Mouse (Mus musculus) cerebellum, adult 18-20 months (tissue): ENCODE results near the gene Kank4.
"Not testable (repeated sequence)": the region's sequence is repeated elsewhere in the genome, so short reads cannot be mapped to it uniquely, and the experiment has no call there.

ENCODE experiments used
- DNase-seq, 2 experiments: peaks; one replicate each; pipeline ENCODE4 v3.0.0; 2021

The Kank4 gene

DNA sequence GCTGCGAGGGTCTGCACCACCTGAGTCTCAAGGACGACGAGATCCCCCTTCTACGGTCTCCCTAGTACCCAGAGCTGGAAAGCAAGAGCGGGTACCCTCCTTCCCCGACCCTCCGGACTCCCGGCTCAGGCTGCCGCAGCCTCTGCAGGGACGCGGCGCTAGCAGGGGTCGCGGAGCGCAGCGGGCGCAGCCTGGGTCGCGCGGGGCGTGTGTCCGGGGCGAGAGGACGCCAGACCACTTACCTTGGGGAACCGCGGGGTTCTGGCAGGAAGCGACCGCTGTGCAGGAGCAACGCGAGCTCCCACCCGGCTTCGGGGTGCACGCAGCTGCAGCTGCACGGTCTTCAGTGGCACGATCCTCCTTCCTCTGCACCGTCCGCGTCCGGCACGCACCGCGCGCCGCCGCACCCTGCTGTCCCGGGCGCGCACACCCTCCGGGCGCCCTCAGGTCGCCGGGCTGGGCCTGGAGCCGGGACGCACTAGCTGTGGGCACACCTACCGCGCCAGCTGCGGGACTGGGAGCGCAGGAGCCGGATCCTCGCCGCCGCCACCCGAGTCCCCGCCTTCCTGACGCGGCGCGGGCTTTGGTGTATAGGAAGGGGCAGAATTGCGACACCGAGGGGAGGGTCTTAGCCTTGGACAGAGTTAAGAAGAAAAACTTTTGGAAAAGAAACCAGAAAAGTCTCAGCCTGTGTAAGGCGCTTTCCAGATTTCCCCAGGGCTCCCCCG lies at the start of gene Kank4:
Kank4 (minus strand) TSS at position 354 of the 728 bp plus-strand sequence.
- peak in 1 of 2 experiments; percentile 12 for DNase-seq

DNA sequence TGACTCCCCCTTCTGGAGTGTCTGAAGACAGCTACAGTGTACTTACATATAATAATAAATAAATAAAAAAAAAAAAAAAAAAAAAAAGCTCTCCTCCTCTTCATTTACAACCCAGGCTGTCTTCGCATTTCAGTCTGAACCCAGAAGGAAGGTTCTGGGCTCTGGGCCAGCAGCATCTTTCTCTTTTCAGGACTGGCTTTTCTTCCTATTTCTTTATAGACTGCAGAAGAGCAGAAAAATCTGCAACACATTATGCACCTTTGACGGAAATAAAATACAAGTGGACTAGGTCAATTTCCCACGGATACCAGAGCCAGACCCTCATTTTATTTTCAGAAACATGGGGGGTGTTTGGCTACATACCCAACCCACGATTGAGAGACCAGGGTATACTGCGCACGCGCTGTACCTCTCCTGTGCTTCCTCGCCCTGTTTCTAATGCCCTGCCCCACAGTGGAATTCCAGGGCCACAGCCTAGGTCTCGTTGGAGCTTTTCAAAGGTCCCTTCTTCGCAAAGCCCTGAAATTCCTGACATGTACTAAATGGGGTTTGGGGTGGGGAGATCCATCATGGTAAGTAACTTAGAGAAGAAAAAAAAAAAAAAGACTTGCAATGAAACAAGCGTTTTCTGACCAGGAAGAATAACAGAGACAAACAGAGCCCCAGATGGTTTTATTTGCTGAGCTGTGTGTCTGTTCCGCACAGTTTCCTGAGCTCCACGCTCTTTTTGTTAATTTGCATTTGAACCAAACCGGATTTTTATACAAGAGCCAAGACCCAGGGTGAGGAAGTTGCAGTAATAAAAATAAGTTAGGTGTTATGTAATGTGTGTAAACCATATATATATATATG lies 48.3 kb upstream of the Kank4 start:
- no peak for DNase-seq

DNA sequence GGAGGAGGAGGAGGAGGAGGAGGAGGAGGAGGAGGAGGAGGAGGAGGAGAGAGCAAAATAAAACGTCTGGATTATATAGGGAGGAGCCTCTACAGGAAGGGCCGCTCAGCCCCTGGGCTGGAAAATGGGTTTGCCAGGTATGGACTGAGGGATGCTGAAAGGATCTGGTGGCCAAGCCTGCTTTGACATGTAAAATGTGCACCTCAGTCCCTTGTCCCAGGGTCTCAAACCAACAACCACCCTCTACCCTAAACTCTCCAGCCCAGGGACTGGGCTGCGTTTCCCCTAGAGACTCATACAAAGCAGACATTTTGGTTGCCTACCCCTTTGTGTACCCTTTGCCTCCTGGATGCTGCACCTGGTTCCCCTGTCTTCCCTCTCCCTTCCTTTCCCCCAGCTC lies 47.2 kb upstream of the Kank4 start:
- no peak for DNase-seq

DNA sequence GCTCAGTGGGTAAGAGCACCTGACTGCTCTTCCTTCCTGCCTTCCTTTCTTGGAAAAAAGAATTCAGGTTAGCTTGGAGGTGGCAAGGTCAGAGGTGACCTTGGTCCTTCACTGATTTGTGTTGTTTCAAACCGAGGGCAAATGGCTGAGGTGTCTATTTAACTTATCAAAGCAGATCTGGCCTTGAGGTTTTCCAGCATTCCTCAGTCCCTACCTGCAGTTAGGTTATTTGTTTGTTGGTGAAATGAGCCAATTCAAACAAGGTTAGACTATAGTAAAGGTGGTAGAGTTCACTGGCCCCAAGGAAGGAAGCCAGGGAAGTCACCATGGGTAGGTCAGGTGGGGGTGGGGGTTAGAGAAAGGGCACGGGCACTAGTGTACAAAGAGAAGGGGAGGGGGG lies 46.8 kb upstream of the Kank4 start:
- DNase-seq = no peak

DNA sequence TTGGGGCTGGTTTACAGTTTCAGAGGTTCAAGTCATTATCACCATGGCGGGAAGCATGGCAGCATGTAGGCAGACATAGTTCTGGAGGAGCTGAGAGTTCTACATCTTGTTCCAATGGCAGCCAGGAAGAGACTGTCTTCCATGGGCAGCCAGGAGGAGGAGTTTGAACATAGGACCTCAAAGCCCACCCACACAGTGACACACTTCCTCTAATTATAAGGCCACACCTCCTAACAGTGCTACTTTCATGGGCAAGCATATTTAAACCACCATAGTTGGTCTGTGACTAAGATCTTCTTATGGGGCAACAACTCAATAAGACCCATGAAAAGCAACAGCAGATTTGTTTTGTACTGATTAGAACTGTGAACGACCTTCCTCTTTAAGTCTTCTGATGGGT lies 46.1 kb upstream of the Kank4 start:
- DNase-seq = no peak

DNA sequence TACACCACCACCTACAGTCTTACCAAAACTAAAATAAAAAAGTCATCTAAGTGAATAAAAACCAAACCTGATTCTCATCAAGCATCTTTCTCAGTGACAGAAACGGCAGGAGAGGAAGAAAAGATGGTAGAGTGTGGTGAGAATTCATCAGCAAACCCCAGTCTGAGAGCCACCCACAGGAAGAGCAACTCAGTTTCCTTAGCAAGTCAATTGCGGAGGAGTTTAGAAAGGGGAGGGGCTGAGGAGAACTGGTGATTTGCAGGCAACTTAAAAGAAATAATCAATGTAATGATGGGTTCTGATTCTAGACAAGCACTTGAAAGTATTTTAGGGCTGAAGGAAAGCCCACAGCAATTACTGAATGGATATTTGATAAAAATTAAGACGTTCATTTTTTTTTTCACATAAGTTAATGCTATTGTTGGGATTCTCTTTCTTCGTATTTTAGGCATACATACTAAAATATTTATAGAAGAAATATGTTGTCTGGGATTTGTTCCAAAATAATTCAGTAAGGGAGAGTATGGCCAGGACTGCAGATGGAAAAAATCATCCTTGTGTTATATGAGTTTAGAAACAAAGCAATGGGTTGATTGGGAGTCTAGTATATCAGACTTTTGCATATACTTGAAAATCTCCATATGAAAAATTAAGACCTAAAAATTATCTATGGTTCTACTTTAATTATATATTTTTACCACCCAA lies 41.0 kb upstream of the Kank4 start:
- no peak for DNase-seq

DNA sequence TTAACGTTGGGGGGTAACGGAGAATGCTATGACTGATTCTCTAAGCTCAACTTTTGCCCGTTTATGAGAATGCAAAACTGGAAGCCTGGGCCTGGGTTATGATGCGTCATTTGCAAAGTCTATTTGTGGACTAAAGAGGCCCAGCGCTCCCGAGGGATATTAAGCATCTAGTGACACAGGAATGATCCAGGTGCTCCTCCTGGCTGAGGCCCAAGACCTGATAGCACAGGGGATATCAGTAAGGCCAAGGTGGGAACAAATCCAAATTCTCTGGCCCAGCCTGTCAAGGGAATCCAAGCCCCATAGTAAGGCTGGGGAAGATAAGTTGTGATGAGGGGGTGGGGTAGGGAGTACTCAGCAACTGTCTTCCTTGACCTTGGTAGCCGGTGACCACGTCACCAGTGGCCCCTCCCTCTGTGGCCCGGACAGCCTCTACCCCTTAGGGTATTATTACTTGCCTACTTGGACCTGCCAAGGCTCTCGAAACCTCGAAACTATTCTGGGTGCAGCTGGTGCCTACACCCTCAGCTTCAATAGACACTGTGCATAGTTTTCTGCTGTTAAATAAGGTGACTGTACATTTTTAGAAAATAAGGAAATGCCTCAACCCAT lies 39.8 kb upstream of the Kank4 start:
- DNase-seq = no peak

DNA sequence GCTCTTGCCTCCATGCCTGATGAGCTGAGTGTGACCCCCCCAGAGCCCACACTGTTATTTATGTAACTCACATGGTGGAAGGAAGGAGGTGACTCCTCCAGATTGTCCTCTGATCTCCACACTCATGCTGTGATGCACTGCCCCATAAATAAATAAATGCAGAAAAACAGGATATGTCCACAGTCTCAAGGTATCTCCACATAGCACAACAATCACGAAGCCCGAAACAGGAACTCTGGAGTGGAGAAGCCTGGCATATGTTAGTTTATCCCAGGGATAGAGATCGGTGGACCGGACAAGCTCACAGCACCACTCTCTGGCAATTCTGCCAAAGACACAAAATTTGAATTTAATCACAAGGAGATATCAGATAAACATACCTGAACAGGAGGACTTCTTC lies 36.6 kb upstream of the Kank4 start:
- DNase-seq = no peak

DNA sequence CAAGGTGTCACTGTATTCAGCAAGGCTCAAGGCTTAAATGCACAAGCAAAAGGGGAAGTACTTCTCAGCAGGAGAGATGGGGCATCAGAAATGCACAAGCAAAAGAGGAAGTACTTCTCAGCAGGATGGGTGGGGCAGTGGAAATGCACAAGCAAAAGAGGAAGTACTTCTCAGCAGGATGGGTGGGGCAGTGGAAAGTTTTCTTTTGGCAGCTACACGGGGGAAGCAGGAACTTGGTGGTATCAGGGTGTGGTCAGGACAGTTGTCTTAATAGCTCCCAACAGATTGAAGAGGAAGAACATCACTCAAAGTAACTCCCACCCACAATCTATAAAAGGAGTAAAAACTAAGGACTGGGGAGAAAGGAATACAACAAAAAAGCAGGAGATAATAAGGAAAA lies 33.1 kb upstream of the Kank4 start:
- not testable (repeated sequence) for DNase-seq

DNA sequence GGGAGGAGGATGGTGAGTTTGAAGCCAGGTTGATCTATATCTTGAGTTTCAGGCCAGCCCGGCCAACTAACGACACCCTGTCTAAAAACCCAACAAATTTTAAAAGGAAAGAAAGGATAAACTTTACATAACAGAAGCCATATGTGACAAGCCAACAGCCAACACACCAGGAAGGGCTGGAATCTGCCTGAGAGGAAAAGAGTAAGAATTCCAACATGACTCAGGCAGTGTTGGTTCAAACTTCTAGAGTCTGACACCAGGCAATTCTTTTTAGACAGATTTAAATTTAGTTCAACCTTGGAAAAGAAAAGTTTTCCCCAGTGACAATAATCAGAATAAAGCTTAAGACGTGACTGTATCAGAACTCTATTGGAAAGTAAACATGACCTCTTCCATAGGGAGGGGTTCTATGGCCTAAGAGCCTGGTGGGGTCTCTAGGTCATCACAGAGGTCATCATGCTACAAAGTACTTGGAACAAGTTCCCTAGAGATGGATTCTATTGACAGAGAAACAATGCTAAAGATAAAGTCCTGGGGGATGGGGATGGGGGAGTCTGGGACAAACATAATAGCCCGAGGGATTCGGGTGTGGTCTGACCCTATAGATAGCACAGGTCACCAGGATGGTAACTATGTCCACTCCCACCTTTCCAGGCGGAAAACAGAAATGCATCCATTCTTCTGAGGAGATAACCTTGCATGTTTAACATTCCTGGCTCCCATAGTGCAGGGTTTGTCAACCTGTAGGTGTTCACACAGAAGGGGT lies 30.0 kb upstream of the Kank4 start:
- DNase-seq = no peak

DNA sequence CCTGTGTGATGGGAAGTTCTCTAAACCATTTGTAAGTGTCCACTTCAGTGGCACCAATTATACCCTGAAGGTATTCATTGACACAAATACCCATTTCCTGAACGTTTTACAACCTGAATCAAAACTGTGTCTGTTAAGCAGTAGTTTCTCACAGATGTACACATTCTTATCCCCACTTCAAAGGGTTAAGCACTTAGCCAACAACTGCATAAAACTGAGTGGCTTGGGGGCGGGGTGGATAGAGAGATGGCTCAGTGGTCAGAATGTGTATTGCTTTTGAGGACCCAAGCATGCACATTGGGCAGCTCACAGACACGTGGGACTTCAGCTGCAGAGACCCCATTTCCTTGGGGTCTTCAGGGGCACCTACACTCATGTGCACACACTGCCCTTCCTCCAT lies 29.1 kb upstream of the Kank4 start:
- no peak for DNase-seq

DNA sequence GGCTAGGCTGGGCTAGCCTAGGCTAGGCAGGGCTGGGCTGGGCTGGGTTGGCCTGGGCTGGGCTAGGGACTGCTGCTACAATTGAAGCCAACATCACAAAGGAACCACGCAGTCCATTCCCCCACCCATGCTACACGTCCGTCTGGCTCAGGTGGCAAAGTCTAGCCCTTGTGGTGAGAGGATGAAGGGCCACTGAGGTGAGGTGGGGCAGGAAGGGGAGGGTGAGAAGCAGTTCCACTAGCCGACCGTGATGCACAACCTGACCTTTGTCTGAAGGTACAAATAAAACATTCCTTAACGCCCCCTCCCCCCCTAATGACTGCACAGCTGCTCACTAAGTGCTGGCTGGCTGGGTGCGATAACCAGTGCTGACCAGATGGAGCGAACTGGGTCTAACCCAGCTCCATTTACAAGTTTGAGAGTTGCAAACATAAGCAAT lies 28.4 kb upstream of the Kank4 start:
- no peak for DNase-seq

DNA sequence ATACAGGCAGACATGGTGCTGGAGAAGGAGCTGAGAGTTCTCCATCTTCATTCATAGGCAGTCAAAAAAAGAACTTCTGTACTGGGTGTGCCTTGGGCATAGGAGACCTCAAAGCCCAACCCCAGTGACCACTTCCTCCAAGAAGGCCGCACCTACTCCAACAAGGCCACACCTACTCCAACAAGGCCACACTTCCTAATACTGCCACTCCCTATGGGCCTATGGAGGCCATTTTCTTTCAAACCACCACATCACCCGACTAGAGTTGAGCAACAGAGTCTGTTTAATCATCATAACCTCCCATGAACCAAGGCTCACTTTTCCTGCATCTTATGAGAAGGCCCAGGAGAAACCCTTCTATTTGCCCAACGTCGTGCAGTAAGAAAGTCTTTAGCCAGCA lies 27.9 kb upstream of the Kank4 start:
- DNase-seq = no peak

DNA sequence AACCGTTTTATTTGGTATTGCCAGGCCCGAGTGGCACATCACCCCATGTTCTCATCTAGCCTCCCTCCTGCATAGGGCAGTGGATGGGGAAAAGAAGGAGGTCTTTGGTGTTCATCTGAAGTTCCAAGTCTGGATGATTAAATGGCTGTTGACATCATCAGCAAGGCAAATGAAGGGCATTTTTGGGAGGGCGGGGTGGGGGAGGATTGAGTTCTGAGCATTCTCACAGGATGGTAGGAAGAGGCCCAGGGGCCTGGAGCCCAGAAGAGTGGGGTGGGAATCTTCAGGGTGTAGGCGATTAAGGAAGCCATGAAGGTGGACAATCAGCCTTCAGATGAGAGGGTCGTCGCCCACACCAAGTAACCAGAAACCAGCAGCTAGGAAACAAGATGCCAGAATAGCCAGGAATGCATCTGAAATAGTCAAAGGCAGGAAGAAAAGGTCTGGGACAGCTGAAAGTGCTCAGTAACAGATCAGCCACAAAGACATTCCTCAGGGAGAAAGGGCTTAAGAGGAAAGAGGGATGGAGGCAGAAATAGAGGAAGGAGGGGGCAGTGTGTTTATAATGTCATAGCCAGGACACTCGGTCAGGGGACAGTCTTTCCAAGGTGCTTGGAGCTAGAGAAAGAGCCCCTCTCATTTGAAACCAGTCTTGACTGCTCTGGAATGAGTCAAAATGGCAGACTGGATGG lies 26.7 kb upstream of the Kank4 start:
- DNase-seq = no peak

DNA sequence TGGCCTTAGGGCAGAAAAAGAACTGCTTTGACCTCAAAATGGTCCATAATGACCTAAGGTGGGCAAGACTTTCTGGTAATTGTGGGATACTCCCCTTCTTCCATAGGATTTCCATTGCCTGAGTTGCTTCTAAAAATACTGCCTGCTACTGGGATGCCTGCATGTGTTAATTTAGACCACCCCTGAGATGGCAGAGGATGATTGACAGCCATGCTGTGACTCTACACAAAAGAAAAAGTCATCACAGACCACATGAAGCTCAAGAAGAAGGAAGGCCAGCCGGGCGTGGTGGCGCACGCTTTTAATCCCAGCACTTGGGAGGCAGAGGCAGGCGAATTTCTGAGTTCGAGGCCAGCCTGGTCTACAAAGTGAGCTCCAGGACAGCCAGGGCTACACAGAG lies 23.9 kb upstream of the Kank4 start:
- DNase-seq = not testable (repeated sequence)

DNA sequence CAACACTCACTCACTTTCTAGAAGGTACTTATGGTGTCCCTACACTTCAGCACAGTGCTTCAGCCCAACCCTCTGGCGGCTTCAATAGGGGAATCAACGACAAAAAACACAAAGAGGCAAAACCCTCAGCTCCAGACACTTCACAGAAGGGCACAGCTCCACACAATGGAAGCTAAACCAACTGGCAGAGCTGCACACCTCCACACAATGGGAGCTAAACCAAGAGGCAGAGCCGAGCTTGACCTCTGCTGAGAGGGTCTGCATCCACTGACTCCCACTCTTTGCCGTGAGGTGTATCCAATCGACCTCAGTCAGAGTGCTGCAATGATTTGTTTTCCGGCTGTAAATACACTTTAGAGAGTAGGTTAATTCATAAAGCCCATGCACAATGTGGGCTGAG lies 23.2 kb upstream of the Kank4 start:
- no peak for DNase-seq

DNA sequence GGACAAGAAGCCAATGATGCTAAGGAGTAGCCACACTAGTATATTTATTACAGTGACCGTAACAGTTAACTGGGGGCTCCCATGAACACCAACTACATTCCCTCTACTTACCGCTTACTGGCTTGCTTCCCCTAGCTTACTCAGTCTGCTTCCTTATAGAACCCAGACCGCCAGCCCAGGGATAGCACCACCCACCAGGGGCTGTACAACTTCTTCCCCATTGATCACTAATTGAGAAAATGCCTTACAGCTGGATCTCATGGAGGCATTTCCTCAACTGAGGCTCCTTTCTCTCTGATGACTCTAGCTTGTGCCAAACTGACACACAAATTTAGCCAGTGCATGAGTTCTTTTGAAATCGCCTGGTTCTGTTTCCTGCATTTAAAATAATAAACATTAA lies 21.6 kb upstream of the Kank4 start:
- DNase-seq = no peak

DNA sequence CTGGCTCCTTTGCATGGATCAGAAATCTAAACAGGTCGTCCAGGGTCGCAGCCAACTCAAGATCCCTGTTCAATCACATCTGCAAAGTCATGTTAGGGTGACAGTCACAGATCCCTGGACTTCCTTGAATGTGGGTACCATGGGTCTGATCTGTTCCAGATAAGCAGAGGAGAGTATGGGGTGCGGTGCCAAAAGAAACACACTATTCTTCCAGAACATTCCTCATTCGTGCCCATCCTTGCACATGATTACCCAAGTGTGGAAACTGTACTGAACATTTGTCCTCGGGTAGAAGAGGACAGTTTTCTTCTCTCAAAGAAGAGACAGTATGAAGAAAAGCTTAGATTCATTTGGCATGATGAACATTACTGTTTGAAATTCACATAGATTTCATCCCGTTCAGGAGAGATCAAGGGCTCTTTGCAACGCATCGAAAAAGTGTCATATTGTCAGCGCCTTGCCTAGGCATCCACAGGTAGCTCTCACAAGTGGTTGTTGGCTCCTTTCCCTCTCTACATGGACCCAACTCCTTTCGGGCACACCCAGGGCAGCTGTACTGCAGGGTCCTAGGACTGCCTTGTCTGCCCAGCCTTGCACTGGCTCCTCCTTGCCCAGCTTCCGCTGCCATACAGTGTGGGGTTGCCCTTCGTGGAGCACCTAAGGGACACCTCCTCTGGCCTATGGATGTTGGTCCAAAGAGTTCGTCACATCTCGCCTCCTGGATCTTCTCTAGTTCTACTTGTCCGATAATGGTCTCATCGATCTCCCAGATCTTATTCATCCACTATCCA lies 20.6 kb upstream of the Kank4 start:
- DNase-seq = no peak

DNA sequence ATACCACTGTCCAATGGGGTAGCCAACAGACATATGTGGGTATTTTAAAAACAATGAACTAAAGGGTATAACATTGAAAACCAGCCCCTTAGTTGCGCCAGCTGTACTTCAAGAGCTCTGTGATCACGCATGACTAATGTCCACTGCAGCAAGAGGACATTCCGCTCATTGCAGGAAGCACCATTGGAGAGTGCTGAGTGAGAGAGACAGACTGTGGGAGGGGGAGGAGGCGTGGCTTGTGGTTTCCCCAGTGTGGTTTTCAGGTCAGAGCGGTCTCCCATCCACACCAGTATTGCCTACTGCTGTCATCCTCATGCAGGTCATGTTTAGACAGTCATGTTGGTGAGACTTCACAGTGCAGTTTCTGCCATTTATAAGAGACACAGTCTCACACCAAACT lies 19.2 kb upstream of the Kank4 start:
- no peak for DNase-seq

DNA sequence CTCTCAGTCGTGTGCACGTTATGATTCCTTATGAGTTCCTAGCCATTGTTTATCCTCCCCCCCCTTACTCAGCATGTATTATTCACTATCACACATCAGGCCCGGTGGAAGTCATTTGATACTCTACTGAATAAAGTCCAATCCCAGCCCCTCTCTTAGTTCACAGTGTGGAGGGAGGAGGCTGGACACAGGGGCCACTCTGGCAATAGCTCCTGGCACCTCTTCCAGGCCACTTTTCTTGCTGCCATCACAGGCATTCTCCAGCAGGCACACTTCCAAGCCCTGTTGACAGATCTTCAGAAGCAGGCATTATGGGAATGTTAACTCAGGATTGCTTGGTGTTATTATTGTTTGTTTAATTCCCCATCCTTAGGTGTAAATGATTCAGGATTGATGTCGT lies 17.4 kb upstream of the Kank4 start:
- no peak for DNase-seq

DNA sequence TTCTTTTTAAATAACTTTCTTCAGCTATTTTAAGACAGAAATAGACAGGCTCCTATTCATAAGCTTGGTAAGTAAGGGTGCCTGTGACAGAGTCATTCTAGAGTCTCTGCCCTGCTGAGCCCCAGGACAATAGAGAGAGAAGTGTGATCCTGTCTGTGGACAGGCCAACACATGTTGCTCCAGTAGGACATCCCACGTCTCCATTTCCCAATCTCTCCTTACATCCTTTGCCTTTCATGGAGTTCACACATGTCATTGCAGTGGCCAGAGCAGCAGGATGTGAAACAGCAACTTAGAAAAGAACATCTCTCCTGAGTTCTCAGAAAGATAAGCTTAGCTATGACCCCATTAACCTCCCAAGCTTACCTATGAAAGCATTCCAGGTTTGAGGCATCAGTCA lies 14.4 kb upstream of the Kank4 start:
- DNase-seq = no peak
